ENCODE assay signal across 28 mouse cellular contexts in genomic region chr8:116721451-116721850, GRCm38 (mm10). TPM values are rescaled to one million over a fixed set of nuclear protein-coding genes. Genes with fewer than 3 reads are reported as not detected.
DNase-seq lines count a peak whose midpoint lies in the region; ATAC-seq lines count a peak whose summit lies in the region.
"Had no signal": no experiment of that assay in that cellular context is flagged by ENCODE, and none has a peak within 500 bp of the region (broad histone marks: within the 10 kb centered on the region; RNA-seq: fewer than 3 reads in every experiment).

No protein-coding gene starts in this region.

- no peak overlapping the region for H3K4me3 ChIP-seq in intestine, embryonic 15.5 days (replicated peaks)
- H3K4me3 ChIP-seq: embryonic facial prominence, embryonic 12.5 days; embryonic facial prominence, embryonic 15.5 days; gastrocnemius, adult 2 months; heart, embryonic 10.5 days; heart, embryonic 13.5 days had no signal

- no peak overlapping the region for H3K9ac ChIP-seq in intestine, embryonic 15.5 days
- H3K9ac ChIP-seq: embryonic facial prominence, embryonic 12.5 days; embryonic facial prominence, embryonic 15.5 days; forebrain, postnatal 0 days; heart, embryonic 13.5 days; hindbrain, embryonic 14.5 days had no signal

- H3K27me3 ChIP-seq in intestine, embryonic 15.5 days (replicated peaks): no peaks in the 10 kb centered on the region
- H3K27me3 ChIP-seq: CH12.LX; embryonic facial prominence, embryonic 12.5 days; embryonic facial prominence, embryonic 15.5 days; heart, embryonic 13.5 days had no signal

- H3K27ac ChIP-seq in intestine, embryonic 15.5 days: no peak overlapping the region
- H3K27ac ChIP-seq: embryonic facial prominence, embryonic 12.5 days; embryonic facial prominence, embryonic 15.5 days; gastrocnemius, adult 2 months; heart, embryonic 10.5 days; heart, embryonic 13.5 days; hindbrain, embryonic 14.5 days; hindbrain, postnatal 0 days had no signal

- no peak for ATAC-seq in intestine, embryonic 15.5 days
- ATAC-seq: forebrain, embryonic 14.5 days; forebrain, postnatal 0 days; hindbrain, postnatal 0 days had no signal

- 80% methylated on average over 2 of the region's 2 CpGs for WGBS in intestine, embryonic 15.5 days

- H3K4me2 ChIP-seq in intestine, embryonic 15.5 days (replicated peaks): no peak overlapping the region
- H3K4me2 ChIP-seq: embryonic facial prominence, embryonic 12.5 days; embryonic facial prominence, embryonic 15.5 days; heart, embryonic 13.5 days; hindbrain, embryonic 14.5 days had no signal

- H3K36me3 ChIP-seq in intestine, embryonic 15.5 days: no peaks in the 10 kb centered on the region
- H3K36me3 ChIP-seq: embryonic facial prominence, embryonic 15.5 days; G1E; heart, embryonic 10.5 days had no signal

- H3K9me3 ChIP-seq in intestine, embryonic 15.5 days: no peaks in the 10 kb centered on the region
- H3K9me3 ChIP-seq: heart, embryonic 10.5 days had no signal

- H3K4me1 ChIP-seq in intestine, embryonic 15.5 days (replicated peaks): no peaks in the 10 kb centered on the region
- H3K4me1 ChIP-seq: embryonic facial prominence, embryonic 12.5 days; embryonic facial prominence, embryonic 15.5 days; heart, embryonic 10.5 days; heart, embryonic 13.5 days had no signal

- peak; percentile 34 for DNase-seq in thymus, postnatal 0 days (ENCODE audit: low spot score)
- DNase-seq in thymus, postnatal 10 days (ENCODE audit: low spot score in 2 of 2): no peak
- peak; percentile 43 for DNase-seq in CD4-positive helper T cell, adult 2 months (ENCODE audit: low read depth, low spot score)
- peak; percentile 13 for DNase-seq in T-cell, adult 2 months (ENCODE audit: low spot score)
- DNase-seq in naive thymus-derived CD4-positive, alpha-beta T cell, adult 2 months (ENCODE audit: low read depth): peak; percentile 33
- no peak for DNase-seq in lung, postnatal 14 days
- no peak for DNase-seq in urinary bladder, postnatal 36 days (ENCODE audit: low spot score in 2 of 2)
- DNase-seq: adrenal gland, postnatal 10 days; adrenal gland, postnatal 36 days; cerebellum, adult 18-20 months; cerebellum, adult 9-10 months; cerebellum, postnatal 25 days; forebrain, postnatal 0 days; gastrocnemius, adult 2 months; gastrocnemius, postnatal 14 days; heart, adult 18-20 months; heart, postnatal 14 days; heart, postnatal 4 days had no signal

RNA-seq across cellular contexts. Expression of gene Cdyl2, which starts 11.3 kb away (rescaled TPM):
- 17.7 and 18.6 TPM in 2 replicates for polyA plus RNA-seq in thymus, postnatal 0 days (2015; fragmentation: Nextera tagmentation; extraction: Ambion mirVana)
- 5.4 and 6.2 TPM in 2 replicates for polyA plus RNA-seq in intestine, embryonic 15.5 days (2015; fragmentation: Nextera tagmentation; extraction: Ambion mirVana)
- polyA plus RNA-seq: G1E had no signal

Comparison
In these comparisons a context has a peak if more than half of its experiments do, and no peak if none do; other contexts are left out.
1. DNase-seq: peak in thymus, postnatal 0 days (single experiment), CD4-positive helper T cell, adult 2 months (single experiment), T-cell, adult 2 months (single experiment) and naive thymus-derived CD4-positive, alpha-beta T cell, adult 2 months (single experiment); none in thymus, postnatal 10 days (0 of 2), lung, postnatal 14 days (single experiment) and urinary bladder, postnatal 36 days (0 of 2).